In genomic region chr13:67428116-67428515, GRCm38 (mm10) we compare ENCODE assay signal across 18 mouse cellular contexts. TPM values are rescaled to one million over a fixed set of nuclear protein-coding genes. Genes with fewer than 3 reads are reported as not detected.
"Had no signal": no experiment of that assay in that cellular context is flagged by ENCODE, and none has a peak within 500 bp of the region (broad histone marks: within the 10 kb centered on the region; RNA-seq: fewer than 3 reads in every experiment).

No protein-coding gene starts in this region.

- H3K27ac ChIP-seq: kidney, embryonic 15.5 days; left cerebral cortex, adult 2 months; limb, embryonic 15.5 days; liver, embryonic 12.5 days; lung, embryonic 15.5 days; macrophage had no signal

- DNase-seq: kidney, adult 2 months; kidney, postnatal 25 days; lung, postnatal 14 days; right cerebral cortex, postnatal 14 days; thymus, adult 18-20 months; thymus, postnatal 25 days had no signal

- H3K4me1 ChIP-seq: kidney, embryonic 15.5 days; limb, embryonic 15.5 days; liver, embryonic 12.5 days; lung, embryonic 15.5 days; megakaryocyte, embryonic 14.5 days had no signal

- H3K9me3 ChIP-seq: kidney, embryonic 15.5 days; limb, embryonic 15.5 days; liver, embryonic 12.5 days; lung, embryonic 15.5 days; megakaryocyte, embryonic 14.5 days had no signal

- H3K36me3 ChIP-seq: kidney, embryonic 15.5 days; limb, embryonic 15.5 days; liver, embryonic 12.5 days; lung, embryonic 15.5 days had no signal

- H3K9ac ChIP-seq: kidney, embryonic 15.5 days; limb, embryonic 15.5 days; liver, embryonic 12.5 days; lung, embryonic 15.5 days had no signal

- H3K27me3 ChIP-seq: kidney, embryonic 15.5 days; limb, embryonic 15.5 days; liver, embryonic 12.5 days; lung, embryonic 15.5 days; megakaryocyte, embryonic 14.5 days had no signal

- H3K4me2 ChIP-seq: kidney, embryonic 15.5 days; limb, embryonic 15.5 days; liver, embryonic 12.5 days; lung, embryonic 15.5 days; midbrain, embryonic 11.5 days had no signal

- ATAC-seq: liver, embryonic 12.5 days; midbrain, embryonic 16.5 days had no signal

- H3K4me3 ChIP-seq: kidney, embryonic 15.5 days; left cerebral cortex, adult 2 months; limb, embryonic 15.5 days; liver, embryonic 12.5 days; lung, embryonic 15.5 days; megakaryocyte, embryonic 14.5 days had no signal

RNA-seq across cellular contexts. Expression of gene Gm28041, which starts 52.6 kb away (rescaled TPM):
- total RNA-seq: layer of hippocampus, postnatal 25 days; left cerebral cortex, adult 2 months; left cerebral cortex, postnatal 14 days had no signal
- polyA plus RNA-seq: limb, embryonic 15.5 days; macrophage; neural tube, embryonic 14.5 days had no signal
